Mouse (Mus musculus) forebrain, postnatal 0 days (tissue): ENCODE data around the gene Arid4b. TPM values are rescaled to one million over a fixed set of nuclear protein-coding genes. Genes with fewer than 3 reads are reported as not detected.

Experiments
- ATAC-seq: fragments of 200-750 bp; cut with Nextera tagmentation; 2 replicates; pipeline ENCODE4 v1.8.0; 2017; ENCODE audit warnings: mild to moderate bottlenecking, moderate library complexity
- DNase-seq: peaks from one replicate; pipeline ENCODE4 v3.0.0-alpha.2; 2015
- H3K27ac ChIP-seq: fragments of 300-500 bp; sonication (generic); 2 replicates; pipeline ENCODE4 v1.5.1; 2014; ENCODE audit warnings: low read depth, mild to moderate bottlenecking, antibody characterized with exemption, low read length, moderate library complexity, mixed read lengths
- H3K27me3 ChIP-seq: fragments of 300-500 bp; sonication (generic); 2 replicates; pipeline ENCODE4 v1.6.1; 2014; ENCODE audit warnings: mild to moderate bottlenecking, low read length, mixed read lengths; ENCODE audit not compliant: insufficient read depth
- H3K36me3 ChIP-seq: fragments of 300-500 bp; sonication (generic); 2 replicates; pipeline ENCODE4 v1.6.1; 2014; ENCODE audit warnings: mild to moderate bottlenecking, moderate library complexity; ENCODE audit not compliant: insufficient read depth
- H3K4me1 ChIP-seq: fragments of 300-500 bp; sonication (generic); 2 replicates; pipeline ENCODE4 v1.6.1; 2014; ENCODE audit warnings: antibody characterized with exemption; ENCODE audit not compliant: insufficient read depth
- H3K4me2 ChIP-seq: fragments of 300-500 bp; sonication (generic); 2 replicates; pipeline ENCODE4 v1.6.1; 2014; ENCODE audit warnings: low read depth, mild to moderate bottlenecking, moderate library complexity
- H3K4me3 ChIP-seq: fragments of 300-500 bp; sonication (generic); 2 replicates; pipeline ENCODE4 v1.5.1; 2014; ENCODE audit warnings: low read depth, low read length, mixed read lengths
- H3K9ac ChIP-seq: fragments of 300-500 bp; sonication (generic); 2 replicates; pipeline ENCODE4 v1.6.1; 2014; ENCODE audit warnings: mild to moderate bottlenecking
- H3K9me3 ChIP-seq: fragments of 300-500 bp; sonication (generic); 2 replicates; pipeline ENCODE4 v1.6.1; 2016; ENCODE audit warnings: low read length
- CTCF ChIP-seq: sonication (generic); IDR thresholded peaks from 2 replicates; pipeline ENCODE4 v1.5.1; 2016; ENCODE audit warnings: antibody characterized with exemption, control low read depth, low read depth
- WGBS: fragments of 180-500 bp; shearing (Covaris S2); extraction: QIAGEN DNeasy Blood & Tissue Kit; methylation state at CpG from one replicate; pipeline ENCODE4 v1.1.7; 2014; 5-methylcytosine and 5-hydroxymethylcytosine counted together
- polyA plus RNA-seq: library from polyadenylated mRNA; unstranded; fragments of >200 nt; fragmentation: Nextera tagmentation; extraction: Ambion mirVana; gene quantifications from 2 replicates; pipeline ENCODE4 v1.2.1, GENCODE M21; 2015
- total RNA-seq: library from RNA; depleted of rRNA; stranded (reverse); fragments of >200 nt; gene quantifications from 2 replicates; pipeline ENCODE4 v1.2.3, GENCODE M21; 2014

The Arid4b gene
- total and polyA plus RNA-seq, 2 experiments from 2014 or later, result 37.0 to 56.3 TPM

GRCm38 (mm10) chr13:14074371-14074770, 11.3 kb downstream of the Arid4b start:
- no peaks in the 10 kb centered on the region for H3K9me3 ChIP-seq
- no peak for DNase-seq
- ATAC-seq, result no peak
- no peak overlapping the region for H3K9ac ChIP-seq
- 96% methylated on average over 1 of the region's 1 CpGs for WGBS
- no peak overlapping the region for H3K27ac ChIP-seq
- TF ChIP-seq CTCF, result no peak
- H3K4me3 ChIP-seq, result no peak overlapping the region
- H3K4me1 ChIP-seq, result no peaks in the 10 kb centered on the region
- H3K4me2 ChIP-seq, result no peak overlapping the region
- no peaks in the 10 kb centered on the region for H3K27me3 ChIP-seq
- H3K36me3 ChIP-seq, result no peaks in the 10 kb centered on the region; the same call in 1 of the 2 replicates

GRCm38 (mm10) chr13:14075326-14075725, 12.3 kb downstream of the Arid4b start:
- H3K9me3 ChIP-seq, result no peaks in the 10 kb centered on the region
- H3K9ac ChIP-seq, result no peak overlapping the region
- H3K36me3 ChIP-seq, result no peaks in the 10 kb centered on the region; the same call in 1 of the 2 replicates
- ATAC-seq (no peak), DNase-seq (no peak)
- 76% methylated on average over 1 of the region's 1 CpGs for WGBS
- no peak overlapping the region for H3K4me3 ChIP-seq
- H3K4me2 ChIP-seq, result no peak overlapping the region
- no peak for TF ChIP-seq CTCF
- H3K27me3 ChIP-seq, result no peaks in the 10 kb centered on the region
- no peaks in the 10 kb centered on the region for H3K4me1 ChIP-seq
- H3K27ac ChIP-seq, result no peak overlapping the region

- Histone ChIP-seq H3K27ac (no peak overlapping the region), H3K9ac (no peak overlapping the region), H3K4me1 (no peaks in the 10 kb centered on the region), H3K9me3 (no peaks in the 10 kb centered on the region), H3K4me2 (no peak overlapping the region), H3K4me3 (no peak overlapping the region), H3K27me3 (no peaks in the 10 kb centered on the region), H3K36me3 (no peaks in the 10 kb centered on the region)
- WGBS, result 74% methylated on average over 1 of the region's 1 CpGs
- ATAC-seq, result no peak
- no peak for TF ChIP-seq CTCF
- no peak for DNase-seq
These were observed 25.6 kb downstream of the Arid4b start for GRCm38 (mm10) chr13:14088669-14089068.

- Histone ChIP-seq H3K9ac (no peak overlapping the region), H3K9me3 (no peaks in the 10 kb centered on the region), H3K36me3 (no peaks in the 10 kb centered on the region), H3K27me3 (no peaks in the 10 kb centered on the region), H3K4me3 (no peak overlapping the region), H3K4me1 (no peaks in the 10 kb centered on the region), H3K27ac (no peak overlapping the region), H3K4me2 (no peak overlapping the region)
- WGBS, result 72% methylated on average over 1 of the region's 1 CpGs
- no peak for ATAC-seq
- no peak for TF ChIP-seq CTCF
- no peak for DNase-seq
These were observed 40.0 kb downstream of the Arid4b start for GRCm38 (mm10) chr13:14103026-14103425.

- no peak for ATAC-seq
- H3K4me2 ChIP-seq, result no peak overlapping the region
- no peaks in the 10 kb centered on the region for H3K36me3 ChIP-seq
- no peaks in the 10 kb centered on the region for H3K27me3 ChIP-seq
- H3K4me3 ChIP-seq, result no peak overlapping the region
- no peak overlapping the region for H3K27ac ChIP-seq
- no peak overlapping the region for H3K9ac ChIP-seq
- no peaks in the 10 kb centered on the region for H3K4me1 ChIP-seq
- no peak for DNase-seq
- WGBS, result 97% methylated on average over 2 of the region's 2 CpGs
- TF ChIP-seq CTCF, result no peak
- no peaks in the 10 kb centered on the region for H3K9me3 ChIP-seq
These were observed 47.3 kb downstream of the Arid4b start for GRCm38 (mm10) chr13:14110154-14110873.

- ATAC-seq, result no peak
These were observed 48.1 kb downstream of the Arid4b start for GRCm38 (mm10) chr13:14111146-14111545.

GRCm38 (mm10) chr13:14113746-14114528, 50.9 kb downstream of the Arid4b start:
- H3K4me1 ChIP-seq, result no peaks in the 10 kb centered on the region
- H3K9ac ChIP-seq, result no peak overlapping the region
- peak overlapping the region; percentile 29; the same call in 1 of the 2 replicates for H3K27ac ChIP-seq
- no peak overlapping the region for H3K4me2 ChIP-seq
- TF ChIP-seq CTCF, result no peak
- ATAC-seq (peak; percentile 74), DNase-seq (peak; percentile 12)
- H3K27me3 ChIP-seq, result no peaks in the 10 kb centered on the region
- WGBS, result 15% methylated on average over 4 of the region's 4 CpGs
- no peaks in the 10 kb centered on the region for H3K36me3 ChIP-seq
- H3K4me3 ChIP-seq, result no peak overlapping the region
- no peaks in the 10 kb centered on the region for H3K9me3 ChIP-seq

More at GRCm38 (mm10) chr13:14111146-14111545, 48.1 kb downstream of the Arid4b start:
- WGBS, result 68% methylated on average over 1 of the region's 1 CpGs
- H3K27me3 ChIP-seq, result no peaks in the 10 kb centered on the region
- H3K4me3 ChIP-seq, result no peak overlapping the region
- no peak for TF ChIP-seq CTCF
- no peaks in the 10 kb centered on the region for H3K4me1 ChIP-seq
- H3K9ac ChIP-seq, result no peak overlapping the region
- H3K36me3 ChIP-seq, result no peaks in the 10 kb centered on the region
- no peaks in the 10 kb centered on the region for H3K9me3 ChIP-seq
- no peak overlapping the region for H3K4me2 ChIP-seq
- no peak for DNase-seq
- H3K27ac ChIP-seq, result no peak overlapping the region
